10 mouse cellular contexts compared by ENCODE assay signal in genomic region chr13:31458883-31459282, GRCm38 (mm10).
DNase-seq lines count a peak whose midpoint lies in the region; ATAC-seq and TF ChIP-seq lines count a peak whose summit lies in the region.
"Had no signal": no experiment of that assay in that cellular context is flagged by ENCODE, and none has a peak within 500 bp of the region (broad histone marks: within the 10 kb centered on the region; RNA-seq: fewer than 3 reads in every experiment).

No protein-coding gene starts in this region.

- intact Hi-C loops in left cerebral cortex, postnatal 4 days (cut with DNase I) = no loop called here

- peak; percentile 63 for DNase-seq in heart, adult 11 months
- DNase-seq in heart, adult 9 months (ENCODE audit: low spot score in 2 of 2) = no peak
- DNase-seq in right cerebral cortex, adult 18-20 months = peak; percentile 11
- no peak for DNase-seq in right cerebral cortex, postnatal 36 days (ENCODE audit: low spot score in 2 of 2)
- DNase-seq in left cerebral cortex, postnatal 4 days = peak; percentile 18
- peak; percentile 69 for DNase-seq in stomach, postnatal 0 days (ENCODE audit: low spot score)

- no peak overlapping the region for H3K9ac ChIP-seq in stomach, postnatal 0 days (ENCODE audit: low read length)
- no peak overlapping the region for H3K9ac ChIP-seq in forebrain, embryonic 15.5 days (replicated peaks)
- no peak overlapping the region for H3K9ac ChIP-seq in neural tube, embryonic 15.5 days (replicated peaks)
- H3K9ac ChIP-seq: limb, embryonic 13.5 days had no signal

- 30% methylated on average over 2 of the region's 2 CpGs for WGBS in stomach, postnatal 0 days
- WGBS in forebrain, embryonic 15.5 days = 50% methylated on average over 2 of the region's 2 CpGs
- WGBS in neural tube, embryonic 15.5 days = 65% methylated on average over 2 of the region's 2 CpGs

- no peak overlapping the region for H3K27ac ChIP-seq in stomach, postnatal 0 days (replicated peaks)
- H3K27ac ChIP-seq in forebrain, embryonic 15.5 days (replicated peaks) = no peak overlapping the region
- no peak overlapping the region for H3K27ac ChIP-seq in neural tube, embryonic 15.5 days (replicated peaks)
- H3K27ac ChIP-seq: limb, embryonic 13.5 days had no signal

- ATAC-seq in stomach, postnatal 0 days (ENCODE audit: low FRiP score, low TSS enrichment) = peak; percentile 73
- ATAC-seq in forebrain, embryonic 15.5 days (replicated peaks) = no peak
- no peak for ATAC-seq in neural tube, embryonic 15.5 days (ENCODE audit: low FRiP score)
- ATAC-seq: CD4-positive, CD25-positive, alpha-beta regulatory T cell, adult 4 months had no signal

- no peak overlapping the region for H3K4me3 ChIP-seq in stomach, postnatal 0 days (ENCODE audit: low read depth, low read length)
- no peak overlapping the region for H3K4me3 ChIP-seq in forebrain, embryonic 15.5 days
- H3K4me3 ChIP-seq in neural tube, embryonic 15.5 days (replicated peaks) = no peak overlapping the region
- H3K4me3 ChIP-seq: limb, embryonic 13.5 days had no signal

- H3K4me1 ChIP-seq in stomach, postnatal 0 days (replicated peaks; ENCODE audit: control insufficient read depth, insufficient read depth) = no peaks in the 10 kb centered on the region
- no peaks in the 10 kb centered on the region for H3K4me1 ChIP-seq in forebrain, embryonic 15.5 days
- H3K4me1 ChIP-seq in neural tube, embryonic 15.5 days = no peaks in the 10 kb centered on the region
- H3K4me1 ChIP-seq: limb, embryonic 13.5 days had no signal

- H3K4me2 ChIP-seq in stomach, postnatal 0 days (replicated peaks; ENCODE audit: low read depth) = no peak overlapping the region
- H3K4me2 ChIP-seq in forebrain, embryonic 15.5 days (replicated peaks) = no peak overlapping the region
- H3K4me2 ChIP-seq in neural tube, embryonic 15.5 days = no peak overlapping the region
- H3K4me2 ChIP-seq: limb, embryonic 13.5 days had no signal

- no peaks in the 10 kb centered on the region for H3K27me3 ChIP-seq in stomach, postnatal 0 days (ENCODE audit: control insufficient read depth, insufficient read depth, low read length)
- H3K27me3 ChIP-seq in forebrain, embryonic 15.5 days = no peaks in the 10 kb centered on the region
- no peaks in the 10 kb centered on the region for H3K27me3 ChIP-seq in neural tube, embryonic 15.5 days (replicated peaks)
- H3K27me3 ChIP-seq: limb, embryonic 13.5 days had no signal

- H3K9me3 ChIP-seq in stomach, postnatal 0 days (ENCODE audit: control insufficient read depth, low read length) = no peaks in the 10 kb centered on the region
- H3K9me3 ChIP-seq in forebrain, embryonic 15.5 days = no peaks in the 10 kb centered on the region
- H3K9me3 ChIP-seq in neural tube, embryonic 15.5 days (replicated peaks) = no peaks in the 10 kb centered on the region
- H3K9me3 ChIP-seq: limb, embryonic 13.5 days had no signal

- no peak for TF ChIP-seq EP300 in stomach, postnatal 0 days (optimal IDR thresholded peaks at IDR 0.05)

- no peaks in the 10 kb centered on the region for H3K36me3 ChIP-seq in stomach, postnatal 0 days (ENCODE audit: control insufficient read depth, insufficient read depth, low read length)
- no peaks in the 10 kb centered on the region for H3K36me3 ChIP-seq in forebrain, embryonic 15.5 days
- H3K36me3 ChIP-seq in neural tube, embryonic 15.5 days = no peaks in the 10 kb centered on the region
- H3K36me3 ChIP-seq: limb, embryonic 13.5 days had no signal

- TF ChIP-seq CTCF in stomach, postnatal 0 days (IDR thresholded peaks at IDR 0.05; ENCODE audit: low read depth) = no peak

Comparison
In these comparisons a context has a peak if more than half of its experiments do, and no peak if none do; other contexts are left out.
1. DNase-seq: peak in heart, adult 11 months (single experiment), right cerebral cortex, adult 18-20 months (single experiment), left cerebral cortex, postnatal 4 days (single experiment) and stomach, postnatal 0 days (single experiment); none in heart, adult 9 months (0 of 2) and right cerebral cortex, postnatal 36 days (0 of 2).